Mouse (Mus musculus) brain, adult 2 months (tissue): Measurements from ENCODE around the gene Ciapin1.
"Not testable (repeated sequence)": the region's sequence is repeated elsewhere in the genome, so short reads cannot be mapped to it uniquely, and the experiment has no call there.

ENCODE experiments used
- DNase-seq: peaks from one replicate; pipeline ENCODE4 v3.0.0; 2011; ENCODE audit warnings: low read depth, low spot score

Ciapin1 gene

DNA sequence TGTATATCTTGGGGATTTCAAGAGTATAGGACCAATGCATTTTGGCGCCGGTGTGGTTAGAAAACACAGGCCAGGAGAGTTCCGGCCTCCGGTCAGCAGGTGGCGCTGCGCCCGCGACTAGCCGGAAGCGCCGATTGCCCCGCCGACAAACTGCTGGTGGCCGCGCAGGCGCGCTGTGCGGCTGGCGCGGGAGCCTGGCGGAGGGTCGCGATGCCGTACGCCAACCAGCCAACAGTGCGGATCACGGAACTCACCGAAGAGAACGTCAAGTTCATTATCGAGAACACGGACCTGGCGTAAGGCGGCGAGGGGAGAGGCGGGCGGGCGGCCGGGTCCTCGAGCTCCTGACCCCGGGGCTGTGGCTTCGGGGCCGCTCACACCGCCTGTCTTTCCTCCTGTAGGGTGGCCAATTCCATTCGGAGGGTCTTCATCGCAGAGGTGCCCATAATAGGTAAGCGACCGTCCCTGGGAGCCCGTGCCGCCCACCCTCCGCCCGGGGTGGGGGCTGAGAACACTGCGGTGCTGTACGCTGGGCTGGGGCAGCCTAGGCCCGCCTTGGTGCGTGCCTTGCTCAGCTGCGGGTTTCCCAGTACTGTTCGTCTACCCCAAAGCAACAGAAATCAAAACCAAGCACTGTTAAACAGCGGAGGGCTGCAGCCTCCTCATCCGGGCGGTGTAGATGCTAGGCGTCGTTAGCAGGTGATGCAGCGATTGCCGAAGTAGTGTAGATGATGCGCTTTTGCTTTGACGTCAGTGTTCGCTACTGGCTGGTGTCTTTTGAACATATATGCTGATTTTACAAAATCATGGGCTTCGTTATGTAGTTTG lies 19.4 kb upstream of the Ciapin1 start, which contains the start of gene Polr2c:
Gene Polr2c, plus strand, starts transcription at position 105 of the 828 bp plus-strand sequence.
- DNase-seq, result peak; percentile 92

DNA sequence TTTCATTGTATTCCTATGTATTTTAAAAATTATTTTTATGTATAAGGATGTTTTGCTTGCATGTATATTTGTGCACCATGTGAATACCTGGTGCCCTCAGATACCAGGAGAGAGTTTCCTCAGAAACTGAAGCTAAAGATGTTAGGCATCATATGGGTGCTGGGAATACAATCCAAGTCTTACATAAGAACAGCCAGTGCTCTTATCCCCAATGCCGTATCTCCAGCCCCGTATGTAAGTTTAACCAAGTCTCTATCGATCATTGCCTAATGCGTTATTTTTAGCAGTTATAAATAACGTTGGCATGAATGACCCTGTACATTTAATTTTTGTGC lies 18.8 kb upstream of the Ciapin1 start:
- DNase-seq, result no peak

DNA sequence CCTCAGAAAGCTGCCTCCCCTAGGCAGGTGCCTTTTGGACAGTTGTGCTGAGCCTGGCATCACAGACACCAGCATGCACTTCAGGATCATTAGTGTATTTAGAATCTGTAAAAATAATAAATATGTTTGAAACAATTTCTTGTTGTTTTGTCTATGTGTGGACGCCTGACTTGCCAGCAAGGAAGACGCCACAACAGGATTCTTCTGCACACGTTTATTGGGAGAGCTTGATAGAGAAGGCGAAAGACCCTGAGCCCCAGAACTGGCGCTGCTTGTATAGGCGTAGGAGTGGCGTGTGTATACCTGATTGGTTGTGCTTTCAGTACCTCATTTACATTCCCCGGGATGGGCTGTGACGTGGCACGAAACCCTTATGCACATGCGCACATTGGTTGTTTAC lies 16.6 kb upstream of the Ciapin1 start:
- DNase-seq, result not testable (repeated sequence)

DNA sequence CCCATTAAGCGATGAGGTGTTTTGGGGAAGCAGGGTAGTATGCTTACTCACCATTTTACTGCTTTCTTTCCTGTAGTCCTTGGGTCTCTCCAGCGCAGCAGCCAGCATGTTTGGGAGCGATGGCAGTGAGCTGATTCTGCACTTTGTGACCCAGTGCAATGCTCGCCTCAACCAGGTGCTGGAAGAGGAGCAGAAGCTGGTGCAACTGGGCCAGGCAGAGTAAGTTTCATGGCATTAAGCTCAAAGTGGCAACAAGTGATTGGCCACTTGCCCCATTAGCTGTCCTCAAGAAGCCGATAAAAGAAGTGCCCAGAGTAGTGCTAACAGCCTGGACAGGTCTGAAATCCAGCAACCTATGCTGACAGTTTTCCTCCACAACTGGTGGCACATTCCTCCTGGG lies 11.9 kb upstream of the Ciapin1 start:
- DNase-seq, result no peak

DNA sequence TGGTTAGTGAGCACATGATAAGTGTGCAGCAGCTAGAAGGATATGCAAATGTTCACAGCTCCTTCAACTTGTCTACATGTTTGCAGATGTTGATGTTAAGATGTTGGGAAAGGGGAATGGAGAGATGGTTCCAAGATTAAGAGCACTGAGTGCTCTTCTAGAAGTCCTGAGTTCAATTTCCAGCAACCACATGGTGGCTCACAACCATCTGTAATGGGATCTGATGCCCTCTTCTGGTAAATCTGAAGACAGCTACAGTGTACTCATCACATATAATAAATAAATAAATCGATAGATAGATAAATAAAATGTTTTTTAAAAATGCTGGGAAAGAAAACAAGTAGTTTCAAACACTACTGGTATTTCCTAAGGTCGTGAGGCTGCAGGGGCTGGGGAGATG lies 3.0 kb upstream of the Ciapin1 start:
- DNase-seq, result no peak

DNA sequence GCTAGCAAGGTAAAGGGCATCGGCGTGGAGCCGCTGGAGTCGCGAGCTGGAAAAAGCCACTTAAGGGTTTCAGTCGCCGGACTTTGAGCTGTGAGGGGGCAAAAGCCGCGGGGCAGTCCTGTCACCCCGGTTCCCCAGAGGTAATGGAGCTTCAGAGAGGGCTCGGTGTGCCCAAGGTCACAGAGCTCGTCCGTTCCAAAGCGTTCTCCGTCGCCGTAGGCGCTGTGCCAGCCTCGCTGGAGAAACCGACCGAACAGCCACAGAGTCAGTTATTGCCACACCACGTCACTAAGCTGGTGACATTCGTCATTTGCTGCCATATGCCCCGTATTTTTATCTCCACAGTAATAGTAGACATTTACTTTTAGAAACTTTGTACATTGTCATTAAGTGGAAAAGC lies 442 bp upstream of the Ciapin1 start:
- DNase-seq, result peak; percentile 81

DNA sequence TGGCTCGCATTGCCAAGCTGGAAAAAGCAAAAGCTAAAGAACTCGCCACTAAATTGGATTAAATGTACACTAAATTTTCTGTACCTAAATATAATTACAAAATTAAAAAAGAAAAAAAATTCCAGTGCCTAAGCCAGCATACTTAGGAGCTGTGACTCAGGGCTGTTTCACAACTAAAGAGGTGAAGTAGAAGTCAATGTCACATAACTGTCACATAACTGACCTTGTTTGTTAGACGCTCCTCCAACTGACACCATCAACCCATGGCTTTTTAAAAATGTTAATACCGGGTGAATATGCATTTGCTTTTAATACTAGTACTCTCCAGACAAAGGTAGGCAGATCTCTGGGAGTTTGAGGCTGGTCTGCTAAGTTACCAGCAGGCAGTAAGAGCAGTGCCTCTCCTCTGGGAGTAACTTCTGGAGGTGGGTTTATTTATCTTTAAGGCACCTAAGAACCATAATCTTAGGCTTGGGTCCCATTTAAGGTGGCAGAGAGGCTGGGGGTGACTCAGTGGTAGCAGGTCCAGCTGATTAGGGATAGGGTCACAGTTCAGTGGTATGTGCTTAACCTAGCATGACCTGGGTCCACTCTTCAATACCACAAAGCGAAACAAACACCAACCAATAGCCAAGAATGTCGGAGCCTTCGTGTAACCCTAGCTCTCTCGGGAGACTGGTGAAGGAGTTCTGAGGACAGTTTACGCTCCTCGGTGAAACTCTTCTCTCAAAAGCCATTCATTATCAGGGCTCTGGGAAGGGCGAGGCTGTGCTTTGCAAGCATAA lies 1.5 kb downstream of the Ciapin1 start:
- no peak for DNase-seq

DNA sequence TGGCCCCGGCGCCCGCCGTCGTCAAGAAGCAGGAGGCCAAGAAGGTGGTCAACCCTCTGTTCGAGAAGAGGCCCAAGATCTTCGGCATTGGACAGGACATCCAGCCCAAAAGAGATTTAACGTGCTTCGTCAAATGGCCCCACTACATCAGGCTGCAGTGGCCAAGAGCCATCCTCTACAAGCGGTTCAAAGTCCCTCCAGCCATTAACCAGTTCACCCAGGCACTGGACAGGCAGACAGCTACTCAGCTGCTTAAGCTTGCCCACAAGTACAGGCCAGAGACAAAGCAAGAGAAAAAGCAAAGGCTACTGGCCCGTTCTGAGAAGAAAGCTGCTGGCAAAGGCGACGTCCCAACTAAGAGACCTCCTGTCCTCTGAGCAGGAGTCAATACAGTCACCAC lies 2.4 kb downstream of the Ciapin1 start:
- DNase-seq, result not testable (repeated sequence)

DNA sequence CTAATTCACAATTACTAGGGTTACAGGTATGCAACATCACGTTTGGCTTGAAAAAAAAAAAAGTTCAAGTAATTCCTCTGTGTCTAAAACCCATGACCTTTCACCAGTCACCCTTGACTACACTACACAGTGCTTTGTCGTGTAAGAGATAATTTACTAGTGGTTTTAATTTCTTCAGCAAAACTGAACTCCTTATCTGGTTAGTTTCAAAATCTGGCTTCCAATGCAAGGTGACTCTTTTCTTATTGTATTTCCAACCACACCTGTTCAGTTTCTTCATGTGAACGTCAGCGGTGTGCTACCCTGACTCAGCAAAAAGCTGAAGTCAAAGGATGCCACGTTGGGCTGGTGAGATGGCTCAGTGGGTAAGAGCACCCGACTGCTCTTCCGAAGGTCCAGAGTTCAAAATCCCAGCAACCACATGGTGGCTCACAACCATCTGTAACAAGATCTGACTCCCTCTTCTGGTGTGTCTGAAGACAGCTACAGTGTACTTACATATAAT lies 4.2 kb downstream of the Ciapin1 start:
- DNase-seq, result not testable (repeated sequence)

DNA sequence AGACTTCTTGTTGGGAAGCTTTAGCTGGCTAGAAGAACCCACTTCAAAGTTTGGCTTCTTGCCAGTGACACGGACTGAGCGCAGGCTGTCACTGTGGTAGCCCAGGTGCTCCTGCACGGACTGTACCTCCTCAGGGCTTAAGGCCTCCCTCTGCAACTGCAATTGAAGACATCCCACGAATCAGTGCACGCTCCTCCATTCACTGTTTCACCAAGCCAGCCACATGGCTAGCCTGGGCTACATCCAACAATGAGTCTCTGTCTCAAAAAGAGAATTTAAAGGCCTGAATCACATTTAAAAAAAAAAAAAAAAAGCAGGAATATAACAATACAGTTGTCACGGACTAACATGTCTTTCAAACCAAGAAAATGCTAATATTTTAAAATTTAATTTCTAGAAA lies 9.9 kb downstream of the Ciapin1 start:
- DNase-seq, result no peak

DNA sequence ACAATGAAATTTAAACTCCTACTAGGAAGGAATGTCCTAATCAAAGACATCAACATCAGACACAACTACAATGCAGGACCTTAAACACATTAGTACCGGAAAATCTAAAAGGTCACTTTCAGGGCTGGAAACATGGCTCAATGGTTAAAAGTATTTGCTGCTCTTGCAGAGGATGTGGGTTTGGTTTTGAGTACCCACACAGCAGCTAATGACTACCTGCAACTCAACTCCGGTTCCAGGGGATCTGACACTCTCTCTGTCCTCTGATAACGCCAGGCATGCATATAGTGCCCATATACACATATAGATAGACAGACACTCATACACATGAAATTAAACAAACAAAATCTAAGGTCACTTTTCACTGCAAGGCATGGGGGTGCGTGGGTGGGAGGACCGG lies 11.9 kb downstream of the Ciapin1 start:
- DNase-seq, result no peak

DNA sequence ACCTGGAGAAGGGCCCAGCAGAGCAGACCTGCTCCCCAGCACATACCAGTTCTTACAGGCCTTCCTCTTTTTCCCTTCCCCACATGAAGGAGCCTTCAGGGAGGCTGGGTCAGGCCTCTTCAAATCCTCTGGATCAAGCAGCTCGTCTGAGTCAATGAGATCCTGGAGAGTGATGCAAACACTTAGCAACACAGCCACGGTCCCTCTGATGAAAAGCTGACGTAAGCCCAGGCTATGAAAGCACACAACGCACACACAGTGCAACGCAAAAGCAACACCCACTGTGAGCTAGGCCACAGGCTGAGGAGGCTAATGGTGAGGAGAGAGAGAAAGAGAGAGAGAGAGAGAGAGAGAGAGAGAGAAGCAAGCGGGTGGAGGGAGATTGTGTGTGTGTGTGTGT lies 13.0 kb downstream of the Ciapin1 start:
- DNase-seq, result no peak

DNA sequence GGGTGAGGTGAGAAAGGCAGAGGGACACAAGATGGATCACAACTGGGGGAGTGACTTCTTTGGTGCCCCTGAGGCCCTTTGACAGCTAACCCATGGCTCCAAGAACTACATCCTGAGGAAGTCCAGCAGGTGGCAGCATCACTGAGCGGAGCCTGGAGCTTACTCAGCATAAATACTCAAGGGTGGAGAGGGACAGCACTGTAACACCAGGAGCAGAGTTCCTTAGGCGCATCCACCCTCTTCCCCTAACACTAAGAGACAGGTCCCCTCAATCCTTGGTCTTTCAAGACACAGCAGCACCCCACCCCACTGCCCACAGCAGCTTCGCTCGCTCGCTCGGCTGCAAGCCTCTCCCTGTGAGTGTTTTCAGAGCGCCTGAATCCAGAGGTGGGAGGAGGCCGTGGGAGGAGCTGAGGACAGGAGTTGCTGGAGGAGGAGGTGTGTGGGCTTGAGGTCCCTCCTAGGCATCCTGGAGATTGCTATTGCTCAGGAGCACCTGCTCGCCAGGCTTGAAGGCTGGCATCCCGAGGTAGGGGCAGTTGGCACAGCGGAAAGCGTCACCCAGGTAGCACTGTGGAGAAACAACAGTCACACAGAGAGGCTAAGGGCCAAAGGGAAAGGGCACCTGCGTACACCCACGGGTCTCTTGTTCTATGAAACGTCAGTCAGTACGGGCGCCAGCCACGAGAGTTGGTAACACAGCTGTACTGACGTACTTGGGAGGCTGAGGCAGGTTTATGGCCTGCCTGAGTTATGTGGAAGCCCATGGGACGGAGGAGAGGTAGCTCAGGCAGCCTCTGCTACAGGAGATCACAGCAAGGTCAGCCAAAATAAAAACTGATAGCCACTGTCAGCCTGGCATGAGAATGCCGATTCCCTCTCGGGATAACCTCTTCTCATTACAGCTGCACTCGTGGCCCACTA lies 15.3 kb downstream of the Ciapin1 start:
- peak; percentile 86 for DNase-seq

DNA sequence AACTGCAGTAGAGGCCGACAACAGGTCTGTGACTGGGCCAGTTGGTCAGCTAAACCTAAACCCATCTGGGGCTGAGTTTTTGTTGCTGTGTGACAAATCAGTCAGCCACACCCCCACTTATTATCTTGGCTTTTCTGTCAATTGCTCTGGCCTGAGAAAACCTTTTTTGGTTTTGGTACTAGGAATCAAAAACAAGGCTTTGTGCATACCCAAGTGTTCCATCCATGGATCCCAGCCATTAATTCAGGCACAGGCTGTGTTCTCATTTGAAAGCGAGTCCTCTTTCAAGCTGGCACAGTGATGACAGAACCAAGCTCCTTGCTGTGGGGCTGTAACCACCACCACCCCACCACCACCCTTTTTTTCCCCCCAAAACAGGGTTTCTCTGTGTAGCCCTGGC lies 16.8 kb downstream of the Ciapin1 start:
- no peak for DNase-seq

DNA sequence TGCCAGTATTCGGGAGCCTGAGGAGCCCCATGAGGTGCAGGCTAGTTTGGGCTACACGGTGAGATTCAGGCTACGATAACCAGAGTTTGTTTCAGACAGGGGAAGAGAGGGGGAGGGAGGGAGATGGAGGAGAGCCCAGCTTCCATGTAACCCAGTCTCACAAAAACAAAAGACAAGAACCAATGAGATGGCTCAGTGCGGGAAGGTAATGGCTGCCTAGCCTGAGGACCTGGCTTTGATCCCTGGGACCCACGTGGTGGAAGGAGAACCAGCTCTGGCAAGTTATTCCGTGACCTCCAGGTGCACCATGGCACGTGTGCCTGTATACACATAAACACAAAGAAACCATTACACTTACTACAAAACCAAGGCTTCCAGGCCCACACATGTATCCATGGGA lies 17.6 kb downstream of the Ciapin1 start:
- DNase-seq, result no peak

DNA sequence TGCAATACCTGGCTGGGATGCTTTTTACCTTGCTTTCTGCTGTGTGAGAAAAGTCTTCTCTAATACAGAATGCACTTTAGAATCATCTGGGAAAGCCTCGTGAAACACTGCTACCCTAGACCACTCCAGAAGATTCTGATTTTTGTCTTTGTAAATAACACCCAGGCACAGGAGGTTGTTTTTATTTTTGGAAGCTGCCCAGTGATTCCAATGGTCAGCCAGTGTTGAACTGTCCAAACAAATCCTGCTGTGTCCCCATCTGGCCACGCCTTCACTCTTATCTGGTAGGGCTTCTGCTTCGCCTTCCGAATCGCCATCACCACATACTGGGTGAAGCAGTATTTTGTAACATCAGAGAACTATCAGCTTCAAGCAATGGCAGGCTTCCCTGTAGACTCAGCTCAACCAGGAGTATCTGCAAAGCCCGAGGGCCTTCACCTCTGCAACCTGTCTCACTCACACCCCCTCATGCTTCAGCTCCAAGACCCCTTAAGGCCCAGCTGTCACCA lies 18.4 kb downstream of the Ciapin1 start:
- no peak for DNase-seq

DNA sequence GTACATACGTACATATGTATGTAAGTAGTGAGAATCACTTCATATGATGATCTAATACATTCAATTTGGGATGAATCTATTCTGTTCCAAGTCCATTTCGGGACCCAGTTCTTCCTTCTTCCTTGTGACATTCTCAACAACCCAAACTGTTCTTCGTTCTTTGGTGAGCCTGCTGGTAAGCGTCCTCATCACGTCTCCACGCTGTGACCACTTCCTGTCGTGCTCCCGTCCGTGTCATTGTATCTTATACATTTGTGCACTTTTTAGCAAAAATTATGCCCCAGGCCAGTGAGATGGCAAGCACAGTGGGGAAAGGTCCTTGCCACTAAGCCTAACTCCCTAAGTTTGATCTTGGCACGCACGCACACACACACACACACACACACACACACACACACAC lies 20.2 kb downstream of the Ciapin1 start:
- no peak for DNase-seq

DNA sequence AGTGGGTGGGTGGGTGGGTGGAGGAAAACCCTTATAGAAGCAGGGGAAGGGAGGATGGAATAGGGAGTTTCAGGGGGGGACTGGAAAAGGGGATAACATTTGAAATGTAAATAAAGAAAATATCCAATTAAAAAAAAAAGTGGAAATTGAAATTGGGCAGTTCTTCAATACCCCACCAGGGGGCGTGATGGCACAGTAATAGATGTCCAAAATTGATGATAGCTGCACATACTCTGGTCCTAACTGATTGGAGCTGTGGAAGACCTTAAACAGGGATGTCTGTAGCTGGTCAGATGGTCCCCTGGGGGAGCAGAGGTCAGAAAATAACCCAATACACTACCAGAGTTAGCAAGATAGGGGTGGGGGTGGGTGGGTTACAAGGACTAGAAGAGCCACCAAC lies 23.6 kb downstream of the Ciapin1 start:
- DNase-seq, result no peak

DNA sequence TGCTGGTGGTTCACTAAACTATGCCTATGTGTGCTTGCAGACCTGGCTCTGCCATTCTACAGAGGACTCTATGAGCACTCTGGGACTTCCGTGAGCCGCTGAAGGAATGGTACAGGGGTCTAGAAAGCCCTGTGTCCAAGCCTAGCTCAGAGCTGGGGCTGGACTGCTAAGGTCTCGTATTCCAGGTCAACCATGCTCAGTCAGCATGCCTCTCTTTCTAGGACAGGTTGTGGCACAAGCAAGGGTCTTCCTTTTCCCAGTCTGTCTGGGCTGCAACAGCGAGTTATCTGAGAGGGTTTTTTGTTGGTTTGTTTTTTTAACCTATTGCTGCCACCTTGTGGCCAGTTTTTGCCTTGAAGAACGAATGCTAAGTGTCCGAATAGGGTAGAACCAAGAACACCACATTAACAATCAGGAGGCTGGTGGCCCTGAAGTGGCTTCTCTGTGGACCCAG lies 25.5 kb downstream of the Ciapin1 start:
- peak; percentile 90 for DNase-seq

DNA sequence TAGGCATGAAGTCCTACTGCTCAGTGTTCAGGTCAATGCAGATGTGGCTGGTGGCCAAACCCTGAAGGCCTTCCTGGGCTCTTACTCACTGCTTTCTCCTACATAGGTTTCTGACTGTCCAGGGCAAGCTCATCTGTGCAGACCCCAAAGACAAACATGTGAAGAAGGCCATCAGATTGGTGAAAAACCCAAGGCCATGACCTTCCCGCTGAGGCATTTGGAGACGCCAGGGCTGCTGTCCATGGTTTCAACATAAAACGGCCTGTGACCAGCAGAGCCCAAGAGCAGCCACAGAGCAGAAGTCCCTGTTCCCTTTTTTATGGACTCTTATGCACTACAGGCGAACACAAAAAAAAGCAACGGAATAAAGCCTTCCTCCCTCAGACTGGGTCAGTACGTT lies 26.5 kb downstream of the Ciapin1 start:
- DNase-seq, result no peak

DNA sequence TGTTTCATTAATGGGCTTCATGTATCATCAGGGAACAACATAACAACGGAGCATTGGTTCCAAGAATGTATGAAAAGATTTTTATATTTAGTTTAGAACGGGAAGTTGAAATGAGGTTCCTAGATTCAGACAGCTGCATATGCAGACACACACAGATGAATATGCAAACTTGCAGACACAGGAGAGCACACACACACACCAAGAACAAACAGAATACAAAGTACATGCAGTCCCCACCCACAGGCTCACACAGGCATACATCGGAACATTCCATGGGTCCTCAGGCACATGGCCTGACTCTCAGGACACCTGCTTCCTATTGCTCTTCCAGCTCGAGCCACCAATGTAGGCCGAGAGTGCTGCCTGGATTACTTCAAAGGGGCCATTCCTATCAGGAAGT lies 27.3 kb downstream of the Ciapin1 start:
- peak; percentile 46 for DNase-seq
